Mouse (Mus musculus) stomach, postnatal 0 days (tissue): Measurements from ENCODE around the gene Dph3. TPM values are rescaled to one million over a fixed set of nuclear protein-coding genes. Genes with fewer than 3 reads are reported as not detected.
A peak's percentile ranks its signal among the peaks of the same experiment; 100 is the strongest.
"Not testable (repeated sequence)": the region's sequence is repeated elsewhere in the genome, so short reads cannot be mapped to it uniquely, and the experiment has no call there.

Experiments
- ATAC-seq: fragments of 200-750 bp; cut with Nextera tagmentation; 2 replicates; pipeline ENCODE4 v1.8.0; 2017; ENCODE audit not compliant: low FRiP score, low TSS enrichment
- DNase-seq: peaks from one replicate; pipeline ENCODE4 v3.0.0-alpha.2; 2016; ENCODE audit warnings: low spot score
- H3K27ac ChIP-seq: fragments of 300-500 bp; sonication (generic); replicated peaks from 2 replicates; pipeline ENCODE4 v1.5.1; 2014; ENCODE audit warnings: mild to moderate bottlenecking, control low read depth
- H3K27me3 ChIP-seq: fragments of 300-500 bp; sonication (generic); 2 replicates; pipeline ENCODE4 v1.6.1; 2014; ENCODE audit warnings: low read length; ENCODE audit not compliant: control insufficient read depth, insufficient read depth
- H3K36me3 ChIP-seq: fragments of 300-500 bp; sonication (generic); 2 replicates; pipeline ENCODE4 v1.6.1; 2014; ENCODE audit warnings: low read length, mixed read lengths; ENCODE audit not compliant: control insufficient read depth, insufficient read depth
- H3K4me1 ChIP-seq: fragments of 300-500 bp; sonication (generic); replicated peaks from 2 replicates; pipeline ENCODE4 v1.6.1; 2014; ENCODE audit warnings: antibody characterized with exemption; ENCODE audit not compliant: control insufficient read depth, insufficient read depth
- H3K4me2 ChIP-seq: fragments of 300-500 bp; sonication (generic); replicated peaks from 2 replicates; pipeline ENCODE4 v1.6.1; 2014; ENCODE audit warnings: low read depth, mild to moderate bottlenecking, control low read depth, moderate library complexity
- H3K4me3 ChIP-seq: fragments of 300-500 bp; sonication (generic); 2 replicates; pipeline ENCODE4 v1.5.1; 2014; ENCODE audit warnings: low read depth, low read length, control low read depth
- H3K9ac ChIP-seq: fragments of 300-500 bp; sonication (generic); 2 replicates; pipeline ENCODE4 v1.6.1; 2014; ENCODE audit warnings: mild to moderate bottlenecking, low read length, control low read depth, mixed read lengths
- H3K9me3 ChIP-seq: fragments of 300-500 bp; sonication (generic); 2 replicates; pipeline ENCODE4 v1.6.1; 2016; ENCODE audit warnings: low read length; ENCODE audit not compliant: control insufficient read depth
- CTCF ChIP-seq: IDR thresholded peaks from 2 replicates; pipeline ENCODE4 v1.5.1; 2016; ENCODE audit warnings: antibody characterized with exemption, low read depth, mild to moderate bottlenecking, moderate library complexity
- EP300 ChIP-seq: optimal IDR thresholded peaks from 2 replicates; pipeline ENCODE3; 2016; ENCODE audit warnings: antibody characterized with exemption
- whole genome bisulfite sequencing: fragments of 180-500 bp; shearing (Covaris S2); extraction: QIAGEN DNeasy Blood & Tissue Kit; methylation state at CpG from one replicate; pipeline ENCODE4 v1.1.7; 2014; 5-methylcytosine and 5-hydroxymethylcytosine counted together
- polyA plus RNA-seq: library from polyadenylated mRNA; unstranded; fragments of >200 nt; fragmentation: Nextera tagmentation; extraction: Ambion mirVana; gene quantifications from 2 replicates; pipeline ENCODE4 v1.2.1, GENCODE M21; 2015

Gene Dph3
- polyA plus RNA-seq, 1 experiment from 2014 or later = 93.3 TPM

DNA sequence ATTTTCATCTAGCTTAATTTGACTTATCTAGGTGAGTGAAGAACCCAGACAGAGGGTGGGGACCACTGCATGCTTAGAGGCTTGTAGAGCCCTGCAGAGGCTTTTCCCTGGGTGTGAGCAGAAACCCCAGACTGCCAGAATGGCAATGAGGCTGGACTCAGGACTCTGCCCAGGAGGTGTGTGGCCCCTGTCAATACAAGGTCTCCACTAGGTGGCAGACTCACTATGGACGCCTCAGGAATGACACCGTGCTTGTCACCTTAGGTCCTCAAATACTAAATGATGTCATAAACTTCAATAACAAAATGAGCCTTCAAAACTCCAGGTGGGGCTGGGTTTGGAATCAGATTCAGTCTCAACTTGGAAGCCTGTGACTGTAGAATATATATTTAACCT, 36.4 kb upstream of the Dph3 start:
- Histone ChIP-seq H3K27me3 (no peaks in the 10 kb centered on the region; the same call in 1 of the 2 replicates), H3K9ac (no peak overlapping the region), H3K36me3 (no peaks in the 10 kb centered on the region), H3K4me1 (no peaks in the 10 kb centered on the region), H3K27ac (no peak overlapping the region), H3K4me2 (no peak overlapping the region), H3K4me3 (no peak overlapping the region), H3K9me3 (no peaks in the 10 kb centered on the region)
- peak; percentile 26 for DNase-seq
- ATAC-seq = peak; percentile 68; the same call in 1 of the 2 replicates
- TF ChIP-seq CTCF (peak; percentile 68), EP300 (no peak)
- WGBS = 54% methylated on average over 2 of the region's 2 CpGs

GRCm38 (mm10) chr14:32120940-32121919, 35.7 kb upstream of the Dph3 start:
- no peak for TF ChIP-seq EP300
- TF ChIP-seq CTCF = no peak
- no peaks in the 10 kb centered on the region for H3K36me3 ChIP-seq
- H3K9ac ChIP-seq = no peak overlapping the region
- 0 out of 2 replicates have a peak overlapping the region, but pooled peaks have one; percentile 8 for H3K27ac ChIP-seq
- H3K4me1 ChIP-seq = no peaks in the 10 kb centered on the region
- no peak overlapping the region for H3K4me2 ChIP-seq
- no peaks in the 10 kb centered on the region for H3K27me3 ChIP-seq
- no peak overlapping the region for H3K4me3 ChIP-seq
- DNase-seq (no peak), ATAC-seq (peak; percentile 38; the same call in 1 of the 2 replicates)
- 76% methylated on average over 11 of the region's 11 CpGs for WGBS
- H3K9me3 ChIP-seq = no peaks in the 10 kb centered on the region

DNA sequence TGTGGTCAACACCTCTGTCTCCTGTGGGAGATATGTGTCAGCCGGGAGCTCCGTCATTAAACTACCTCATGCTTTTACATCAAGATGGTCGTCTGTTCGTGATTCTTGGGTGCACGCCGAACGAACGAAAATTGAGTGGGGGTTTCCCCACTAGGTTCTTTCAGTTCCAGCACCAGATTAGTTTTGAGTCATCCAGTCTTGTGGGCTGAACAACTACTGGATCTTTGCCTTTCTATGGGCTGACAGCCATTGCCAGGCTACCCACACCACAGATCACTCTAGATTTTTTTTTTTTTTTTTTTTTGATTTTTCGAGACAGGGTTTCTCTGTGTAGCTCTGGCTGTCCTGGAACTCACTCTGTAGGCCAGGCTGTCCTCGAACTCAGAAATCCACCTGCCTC, 26.6 kb upstream of the Dph3 start:
- not testable (repeated sequence) for DNase-seq, H3K27me3 ChIP-seq, H3K36me3 ChIP-seq, H3K4me1 ChIP-seq, H3K9me3 ChIP-seq, H3K27ac ChIP-seq, H3K9ac ChIP-seq, H3K4me2 ChIP-seq, H3K4me3 ChIP-seq, ATAC-seq
- 95% methylated on average over 10 of the region's 10 CpGs for WGBS

DNA sequence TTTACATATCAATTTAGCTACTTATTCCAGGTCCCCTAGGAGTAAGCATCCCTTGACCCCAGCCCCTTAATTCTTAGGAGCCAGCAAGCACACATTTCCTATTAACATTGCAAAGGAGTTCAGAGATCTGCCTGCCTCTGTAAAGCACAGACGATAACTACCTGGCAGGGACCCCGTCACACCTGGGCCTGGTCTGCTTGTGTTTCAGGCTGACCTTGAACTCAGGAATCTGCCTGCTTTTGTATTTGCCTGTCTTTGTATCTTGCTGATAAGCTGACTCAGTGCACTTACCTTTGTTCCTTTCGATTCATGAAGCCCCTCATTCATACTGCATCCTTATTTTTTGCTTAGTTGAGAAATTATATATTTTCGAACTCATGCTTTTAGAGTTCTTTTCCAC, 21.4 kb upstream of the Dph3 start:
- Histone ChIP-seq H3K4me3 (no peak overlapping the region), H3K4me1 (no peaks in the 10 kb centered on the region), H3K4me2 (no peak overlapping the region), H3K9me3 (no peaks in the 10 kb centered on the region), H3K36me3 (no peaks in the 10 kb centered on the region), H3K9ac (no peak overlapping the region), H3K27ac (no peak overlapping the region), H3K27me3 (no peaks in the 10 kb centered on the region)
- ATAC-seq (no peak), DNase-seq (no peak)
- TF ChIP-seq CTCF (no peak), EP300 (no peak)
- 88% methylated on average over 4 of the region's 4 CpGs for WGBS

DNA sequence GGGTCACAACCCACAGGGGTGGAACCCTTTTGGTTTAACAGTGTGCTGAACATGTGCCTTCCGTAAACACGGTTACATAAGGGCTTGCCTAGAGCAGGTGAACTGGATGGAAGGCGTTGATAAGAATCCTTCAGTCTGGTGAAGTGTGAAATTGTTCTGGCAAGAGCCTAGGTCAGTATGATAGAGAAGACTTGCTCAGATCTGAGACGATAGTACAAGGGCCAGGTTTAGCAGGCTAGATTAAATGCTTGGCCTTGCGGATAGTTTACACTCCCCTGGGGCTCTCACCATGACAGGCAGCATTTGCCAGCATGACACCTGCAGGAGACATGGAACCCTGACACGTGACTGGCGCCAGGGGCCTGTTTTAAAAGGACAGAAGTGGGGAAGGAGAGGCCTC, 20.1 kb upstream of the Dph3 start:
- Histone ChIP-seq H3K9ac (no peak overlapping the region), H3K36me3 (0 out of 2 replicates have a peak, but pooled peaks cover 2% of the 10 kb centered on the region), H3K27me3 (no peaks in the 10 kb centered on the region), H3K27ac (no peak overlapping the region), H3K4me1 (no peaks in the 10 kb centered on the region), H3K4me2 (no peak overlapping the region), H3K4me3 (no peak overlapping the region), H3K9me3 (no peaks in the 10 kb centered on the region)
- WGBS = 45% methylated on average over 7 of the region's 7 CpGs
- TF ChIP-seq CTCF = no peak
- TF ChIP-seq EP300 = no peak
- no peak for ATAC-seq
- DNase-seq = no peak

DNA sequence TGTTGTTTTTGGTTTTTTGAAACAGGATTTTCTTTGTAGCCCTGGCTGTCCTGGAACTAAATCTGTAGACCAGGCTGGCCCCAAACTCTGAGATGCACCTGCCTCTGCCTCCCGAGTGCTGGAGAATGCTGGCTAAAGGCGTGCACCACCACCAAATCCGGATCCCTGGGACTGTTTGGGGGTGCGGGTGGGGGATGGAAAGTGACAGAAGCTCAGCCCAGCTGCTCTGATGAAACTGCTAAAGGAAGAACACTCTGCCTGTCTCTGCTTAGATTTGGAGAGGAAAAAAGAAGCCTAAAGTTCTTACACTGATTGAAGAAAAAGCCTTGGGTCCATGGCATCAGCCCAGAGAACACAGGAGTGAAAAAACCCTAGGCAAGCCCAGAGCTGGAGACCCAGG, 18.0 kb upstream of the Dph3 start:
- TF ChIP-seq CTCF = no peak
- TF ChIP-seq EP300 = no peak
- 83% methylated on average over 4 of the region's 4 CpGs for WGBS

More for the DNA sequence above, 18.0 kb upstream of the Dph3 start:
- Histone ChIP-seq H3K4me1 (no peaks in the 10 kb centered on the region), H3K27ac (no peak overlapping the region), H3K36me3 (peaks cover 17% of the 10 kb centered on the region; the same call in 1 of the 2 replicates), H3K4me2 (no peak overlapping the region), H3K4me3 (no peak overlapping the region), H3K27me3 (no peaks in the 10 kb centered on the region), H3K9me3 (no peaks in the 10 kb centered on the region), H3K9ac (no peak overlapping the region)
- no peak for ATAC-seq
- no peak for DNase-seq
